Mouse (Mus musculus) layer of hippocampus, adult 11-12 months (tissue): Measurements from ENCODE around the gene Lamb3.
A peak's percentile ranks its signal among the peaks of the same experiment; 100 is the strongest.
"Not testable (repeated sequence)": the region's sequence is repeated elsewhere in the genome, so short reads cannot be mapped to it uniquely, and the experiment has no call there.

Source experiments
- DNase-seq: peaks from one replicate; pipeline ENCODE4 v3.0.0; 2022; ENCODE audit warnings: low spot score

Lamb3 gene

DNA sequence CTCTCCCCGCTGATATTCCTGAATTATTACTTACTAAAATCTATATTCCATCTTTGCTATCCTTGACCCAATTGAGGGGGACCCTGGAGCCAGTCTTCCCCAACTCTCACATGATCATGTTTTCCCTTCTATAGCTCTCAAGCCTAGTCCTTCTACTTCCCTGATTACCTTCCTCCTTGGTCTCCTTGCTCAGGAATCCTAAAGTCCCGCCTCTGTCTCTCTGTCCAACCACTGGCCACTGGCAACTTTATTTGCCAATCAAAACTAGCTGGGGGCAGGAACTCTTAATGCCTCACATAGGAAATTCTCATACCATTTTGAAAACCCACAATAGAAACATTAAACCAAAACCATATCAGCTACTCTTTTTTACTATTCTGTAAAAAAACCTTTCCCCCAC lies 73.8 kb downstream of the Lamb3 start:
- DNase-seq: no peak

DNA sequence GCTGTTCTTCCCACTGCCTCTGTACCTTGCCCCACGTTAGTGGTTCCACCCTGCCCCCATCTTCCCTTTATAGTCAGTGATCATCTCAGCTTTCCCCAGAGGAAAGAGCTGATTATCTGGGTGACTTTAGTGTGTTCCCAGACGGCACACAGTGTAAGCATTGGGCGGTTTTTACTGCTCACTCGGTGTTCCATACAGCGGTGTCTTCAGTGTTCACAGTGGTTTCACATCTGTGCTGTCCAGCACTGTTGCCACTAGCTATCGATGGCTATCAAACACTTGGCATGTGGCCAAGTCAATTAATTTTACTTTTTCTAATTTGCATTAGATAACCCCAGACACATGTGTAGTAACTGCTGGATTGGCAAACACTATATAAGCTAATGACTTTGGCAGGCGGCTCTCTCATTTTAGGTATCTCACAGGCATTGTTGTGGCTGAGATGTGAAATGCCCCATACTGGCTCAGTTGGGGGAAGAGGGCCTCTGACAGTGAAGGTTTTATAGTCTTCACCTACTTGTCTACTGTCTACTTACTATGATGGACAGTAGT lies 76.8 kb downstream of the Lamb3 start:
- DNase-seq: no peak

- not testable (repeated sequence) for DNase-seq
Observed at GRCm38 (mm10) chr1:193285766-193286325, 78.3 kb downstream of the Lamb3 start.

DNA sequence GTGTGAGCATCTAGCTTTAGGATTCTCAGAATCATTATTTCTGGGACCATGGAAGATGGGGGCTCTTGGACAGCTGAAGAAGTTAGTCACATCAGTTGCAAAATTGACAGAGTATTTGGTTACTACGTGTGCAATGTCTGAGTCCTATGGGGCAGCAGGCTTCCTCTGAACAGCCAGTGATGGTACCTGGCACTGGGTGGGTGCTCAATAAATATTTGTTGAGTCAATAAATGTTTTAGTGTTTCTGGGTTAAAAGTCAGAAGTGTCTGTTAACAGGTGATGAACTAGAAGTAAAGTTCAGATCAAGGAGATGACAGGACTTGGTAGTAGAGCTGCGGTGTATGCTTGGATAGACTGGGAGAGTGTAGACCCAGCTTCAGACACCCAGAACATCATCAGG lies 80.1 kb downstream of the Lamb3 start:
- DNase-seq: no peak

DNA sequence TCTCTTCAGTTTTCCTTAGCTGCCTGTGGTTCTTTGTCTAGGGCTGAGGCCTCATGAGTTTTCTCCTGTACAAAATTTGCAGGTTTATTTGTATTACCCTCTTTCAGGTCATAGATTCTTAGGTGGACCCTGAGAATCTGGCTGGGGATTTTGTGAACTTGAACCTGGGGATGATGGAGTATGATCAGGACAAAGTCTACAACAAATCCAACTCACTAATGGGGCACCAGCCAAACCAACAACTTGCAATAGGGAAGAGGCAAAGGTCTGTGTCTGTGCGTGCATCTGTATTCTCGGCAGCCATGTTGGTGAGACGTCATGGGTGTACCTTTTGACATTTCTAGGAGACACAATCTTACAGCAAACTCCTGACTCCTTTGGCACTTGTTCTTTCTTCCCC lies 81.6 kb downstream of the Lamb3 start:
- no peak for DNase-seq

DNA sequence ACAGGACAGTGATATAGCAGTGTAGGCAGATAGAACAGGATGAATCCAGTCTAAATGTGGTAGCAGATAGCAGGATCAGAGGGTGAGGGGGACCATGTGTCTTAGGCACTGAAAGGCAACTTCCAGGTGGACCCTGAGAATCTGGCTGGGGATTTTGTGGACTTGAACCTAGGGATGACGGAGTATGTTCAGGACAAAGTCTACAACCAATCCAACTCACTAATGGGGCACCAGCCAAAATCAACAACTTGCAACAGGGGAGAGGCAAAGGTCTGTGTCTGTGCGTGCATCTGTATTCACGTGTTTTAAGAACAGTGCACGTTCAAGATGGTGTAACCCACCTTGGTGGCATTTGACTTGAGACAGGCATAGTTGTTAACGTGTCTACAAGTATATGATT lies 82.4 kb downstream of the Lamb3 start:
- DNase-seq: no peak

DNA sequence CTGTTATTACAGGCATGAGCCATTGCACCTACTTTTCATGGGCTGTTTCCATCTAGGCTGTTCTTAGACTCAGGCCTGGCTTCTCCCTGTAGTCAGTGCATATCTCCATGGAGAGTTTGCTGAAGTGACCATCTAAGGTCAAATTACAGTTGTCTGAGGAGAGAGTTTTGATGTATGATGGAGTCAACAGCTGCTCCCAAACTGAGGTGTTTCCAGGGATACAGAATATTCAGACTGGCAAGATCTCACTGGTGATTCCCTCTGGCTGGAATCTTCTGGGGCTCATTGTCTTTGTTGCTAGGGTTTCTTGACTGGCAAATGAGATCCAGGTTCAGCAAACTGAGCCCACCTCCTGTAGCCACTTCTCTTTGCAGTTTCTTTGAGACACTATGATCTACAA lies 83.2 kb downstream of the Lamb3 start:
- no peak for DNase-seq

DNA sequence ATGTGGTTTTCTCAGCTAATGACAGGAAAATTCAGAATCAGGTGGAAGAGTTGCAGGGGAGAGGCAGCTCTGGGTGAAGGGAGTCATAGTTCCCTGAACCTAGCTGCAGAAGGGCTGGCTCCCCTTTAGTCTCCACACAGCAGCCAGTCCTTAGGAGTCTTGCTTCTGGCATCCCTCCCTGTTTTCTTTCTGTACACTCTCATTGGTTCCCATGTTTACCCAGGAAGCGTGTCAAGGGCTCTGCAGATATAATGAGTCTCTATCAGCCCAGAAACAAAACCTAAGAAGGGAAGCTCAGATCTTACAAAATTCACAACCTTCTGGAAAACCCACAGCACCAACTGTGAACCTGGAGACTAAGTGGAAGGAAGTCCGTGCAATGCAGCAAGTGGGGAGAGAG lies 85.5 kb downstream of the Lamb3 start:
- no peak for DNase-seq

DNA sequence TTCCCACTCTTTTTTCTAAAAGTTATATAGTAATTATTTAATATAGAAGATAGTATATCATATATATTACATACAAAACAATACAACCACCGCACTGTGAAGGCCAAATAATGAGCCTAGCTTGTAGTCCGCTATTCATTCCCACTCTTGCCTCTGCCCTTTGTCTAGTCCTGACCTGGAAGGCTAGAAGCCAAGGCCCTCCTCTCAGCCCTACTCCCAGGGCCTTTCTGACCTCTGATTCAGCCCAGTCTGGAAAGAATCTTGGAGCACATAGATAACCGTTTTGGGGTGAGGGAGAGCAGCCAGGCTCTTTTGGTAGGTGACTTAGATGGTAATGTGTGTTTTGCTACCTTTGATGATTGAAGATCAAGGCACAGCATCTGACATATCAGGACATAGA lies 86.4 kb downstream of the Lamb3 start:
- DNase-seq: no peak

GRCm38 (mm10) chr1:193295920-193296319 lies 88.4 kb downstream of the Lamb3 start:
- no peak for DNase-seq

- no peak for DNase-seq
Observed at GRCm38 (mm10) chr1:193298141-193298765, 90.8 kb downstream of the Lamb3 start.

- DNase-seq: no peak
Observed at GRCm38 (mm10) chr1:193299995-193300394, 92.5 kb downstream of the Lamb3 start.

DNA sequence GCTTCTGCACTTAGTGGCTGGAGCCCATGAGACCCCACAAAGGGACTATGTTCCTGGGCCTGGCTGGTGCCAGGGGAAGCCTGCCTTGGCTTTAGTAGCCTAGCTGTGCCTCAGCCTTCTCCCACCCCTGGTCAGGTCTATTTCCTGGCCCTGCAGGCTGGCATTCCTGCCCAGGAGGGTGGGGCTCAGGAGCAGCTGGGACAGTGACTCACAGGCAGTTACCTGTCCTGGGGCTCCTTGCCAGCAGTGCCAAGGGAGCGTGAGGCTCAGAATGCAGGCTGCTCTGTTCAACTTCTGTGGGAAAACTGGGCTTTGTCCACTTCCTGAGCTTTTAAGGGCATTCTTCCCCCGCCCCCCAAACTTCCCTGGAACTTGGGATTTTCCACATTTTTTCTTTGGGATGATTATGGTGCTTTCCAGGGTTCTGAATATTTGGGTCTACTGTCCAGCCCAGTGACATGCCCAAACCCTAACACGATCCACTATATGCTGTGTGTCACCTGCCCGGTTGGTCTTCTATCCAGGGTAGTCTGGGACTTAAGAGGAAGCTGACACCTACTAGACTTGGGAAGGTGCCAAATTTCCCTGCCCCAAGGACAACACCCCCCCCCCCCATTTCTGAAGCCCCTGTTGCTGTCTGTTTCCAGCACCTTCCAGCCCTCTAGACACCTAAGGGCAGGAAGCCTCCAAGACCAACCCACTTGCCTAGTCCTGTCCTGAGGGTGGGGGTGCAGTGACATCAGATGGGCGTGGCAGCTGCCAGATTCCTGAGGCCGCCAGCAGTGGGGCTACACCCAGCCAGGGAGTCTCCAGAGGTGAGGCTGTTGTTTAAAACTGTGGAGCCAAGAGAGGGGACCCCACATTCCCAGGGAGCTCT lies 94.0 kb downstream of the Lamb3 start:
- DNase-seq: no peak

DNA sequence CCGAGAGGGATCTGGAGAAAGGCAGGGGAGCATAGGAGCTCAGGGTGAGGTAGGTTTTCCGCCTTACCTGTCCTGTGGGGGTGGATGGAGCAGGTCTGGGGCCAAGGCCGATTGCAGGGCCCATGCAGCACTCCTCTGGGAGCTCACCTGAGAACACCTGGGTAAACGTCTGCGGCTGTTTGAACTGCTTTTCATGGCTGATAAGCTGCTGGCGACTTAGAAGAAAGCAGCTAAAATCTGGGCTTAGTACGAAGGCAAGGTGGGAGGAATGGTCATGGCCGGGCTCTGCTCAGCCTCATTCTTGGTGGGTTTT lies 94.5 kb downstream of the Lamb3 start:
- no peak for DNase-seq

GRCm38 (mm10) chr1:193303096-193303495 lies 95.6 kb downstream of the Lamb3 start:
- DNase-seq: no peak

DNA sequence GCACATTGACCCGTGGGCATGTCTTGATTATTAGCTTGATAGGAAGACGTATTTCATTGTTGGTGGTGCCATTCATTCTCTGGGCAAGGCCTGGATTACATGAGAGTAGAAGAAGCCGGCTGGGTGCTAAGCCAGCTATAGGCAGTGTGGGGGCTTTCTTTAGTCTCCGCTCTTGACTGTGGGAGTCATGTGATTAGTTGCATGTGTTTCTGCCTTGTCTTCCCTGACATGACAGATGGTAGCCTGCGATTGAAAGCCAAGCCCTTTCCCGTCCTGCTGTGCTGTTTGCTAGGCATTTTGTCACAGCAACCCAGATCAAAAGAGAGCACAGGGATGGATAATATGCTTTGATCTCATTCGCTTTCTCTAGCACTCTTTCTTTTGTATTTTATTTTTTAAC lies 97.9 kb downstream of the Lamb3 start:
- peak; percentile 41 for DNase-seq

DNA sequence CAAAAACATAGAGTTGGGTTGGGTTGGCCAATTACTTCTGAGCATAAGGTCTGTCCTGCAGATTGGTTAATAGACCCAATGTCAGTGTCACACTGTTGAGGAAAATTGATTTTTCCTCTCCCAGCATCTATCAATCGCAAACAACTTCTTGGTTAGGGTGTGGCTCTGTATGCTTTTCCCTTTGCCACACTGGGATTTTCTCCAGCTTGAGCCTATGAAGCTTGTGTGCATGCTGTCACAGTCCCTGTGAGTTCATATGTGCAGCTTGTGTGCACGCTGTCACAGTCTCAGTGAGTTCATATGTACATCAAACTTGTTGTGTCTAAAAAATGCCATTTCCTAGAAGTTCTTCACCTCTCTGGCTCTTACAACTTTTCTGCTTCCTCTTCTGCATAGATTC lies 99.3 kb downstream of the Lamb3 start:
- no peak for DNase-seq

GRCm38 (mm10) chr1:193309785-193310518 lies 102.5 kb downstream of the Lamb3 start:
- no peak for DNase-seq

DNA sequence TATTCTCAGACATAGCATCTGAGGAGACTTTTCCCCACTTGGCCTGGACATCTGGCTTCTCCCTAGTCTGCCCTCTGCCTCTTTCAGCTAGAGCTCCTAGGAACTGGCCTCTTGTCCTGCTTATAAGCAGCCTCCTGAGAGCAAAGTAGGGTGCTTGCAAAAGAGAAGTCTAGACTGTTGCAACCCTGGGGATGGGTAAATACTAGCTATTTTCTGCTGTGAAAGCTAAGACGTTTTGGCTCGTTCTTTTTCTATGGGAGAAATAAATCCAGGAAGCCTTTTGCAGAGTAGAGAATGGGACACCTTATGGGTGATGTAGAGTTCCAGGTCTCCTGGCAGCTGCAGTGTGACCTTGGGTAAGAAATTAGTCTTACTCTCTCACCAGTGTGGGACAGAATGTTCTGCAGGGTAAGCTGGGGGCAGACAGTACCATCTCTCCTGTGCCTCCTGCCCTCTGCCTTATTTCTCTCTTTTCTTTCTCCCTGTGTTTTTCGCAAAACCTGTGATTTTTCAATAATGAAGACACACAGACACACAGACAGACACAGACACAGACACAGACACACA lies 103.1 kb downstream of the Lamb3 start:
- DNase-seq: no peak

- no peak for DNase-seq
Observed at GRCm38 (mm10) chr1:193311596-193311995, 104.1 kb downstream of the Lamb3 start.

GRCm38 (mm10) chr1:193315705-193316357 lies 108.3 kb downstream of the Lamb3 start:
- DNase-seq: peak; percentile 52

DNA sequence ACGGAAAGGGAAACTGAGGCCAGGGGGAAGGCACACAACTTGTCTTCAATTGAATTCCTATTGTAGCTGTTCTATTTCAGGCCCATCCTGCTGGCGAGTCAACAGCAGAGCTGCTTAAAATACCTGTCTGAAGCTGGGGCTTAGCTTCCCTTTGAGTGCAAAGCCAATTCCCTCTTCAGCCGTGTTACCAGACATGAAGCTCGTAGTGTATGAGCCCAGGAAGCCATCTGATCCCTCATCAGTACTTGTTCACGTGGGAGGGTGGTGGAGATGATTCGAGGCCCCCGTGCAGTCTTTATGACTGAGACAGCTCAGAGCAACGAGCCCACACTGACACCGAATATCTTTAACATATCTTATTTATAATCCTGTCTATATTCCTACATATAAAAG lies 108.9 kb downstream of the Lamb3 start:
- no peak for DNase-seq
